Mouse (Mus musculus): ENCODE results near the gene Vmn1r158.
"Not testable (repeated sequence)": the region's sequence is repeated elsewhere in the genome, so short reads cannot be mapped to it uniquely, and the experiment has no call there.

Vmn1r158 gene

DNA sequence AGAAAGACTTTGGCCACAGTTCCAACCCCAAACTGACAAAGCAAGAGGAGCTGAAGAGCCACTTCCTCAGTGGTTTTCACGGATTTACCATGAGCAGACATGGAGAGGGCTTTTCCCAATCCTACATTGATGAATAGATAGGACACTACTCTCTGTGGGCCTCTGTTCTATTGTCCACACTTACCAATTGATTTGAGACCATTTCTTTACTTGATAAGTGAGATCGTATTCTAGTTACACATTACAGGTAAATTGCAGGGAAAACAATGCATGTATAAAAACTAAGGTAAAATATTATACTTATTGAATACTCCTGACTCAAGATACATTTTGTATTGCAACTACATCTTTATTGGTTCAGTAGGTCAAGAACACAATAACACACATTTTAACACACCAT is at the start of gene Vmn1r158:
TSS of gene Vmn1r158 (minus strand) at position 101 of the 400 bp plus-strand sequence.
- not testable (repeated sequence) for DNase-seq

DNA sequence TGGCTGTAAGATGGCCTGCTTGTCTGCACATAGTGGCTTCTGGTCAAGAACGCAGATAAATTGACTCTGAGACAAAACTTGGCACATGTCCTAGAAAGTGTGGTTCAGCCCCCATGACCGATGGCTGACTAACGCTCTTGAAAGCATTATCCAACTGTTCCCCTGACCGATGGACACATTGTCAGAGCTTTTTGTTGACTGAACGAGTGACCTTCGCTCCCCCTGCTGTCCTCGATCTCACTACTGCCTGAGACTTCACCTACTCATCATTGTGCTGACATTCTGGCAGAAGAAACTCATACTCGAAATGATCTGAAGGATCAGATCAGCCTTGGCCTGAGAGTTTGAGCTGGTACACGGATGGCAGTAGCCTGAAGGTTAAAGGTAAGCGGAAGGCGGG is 14.6 kb downstream of the Vmn1r158 start:
- not testable (repeated sequence) for DNase-seq

DNA sequence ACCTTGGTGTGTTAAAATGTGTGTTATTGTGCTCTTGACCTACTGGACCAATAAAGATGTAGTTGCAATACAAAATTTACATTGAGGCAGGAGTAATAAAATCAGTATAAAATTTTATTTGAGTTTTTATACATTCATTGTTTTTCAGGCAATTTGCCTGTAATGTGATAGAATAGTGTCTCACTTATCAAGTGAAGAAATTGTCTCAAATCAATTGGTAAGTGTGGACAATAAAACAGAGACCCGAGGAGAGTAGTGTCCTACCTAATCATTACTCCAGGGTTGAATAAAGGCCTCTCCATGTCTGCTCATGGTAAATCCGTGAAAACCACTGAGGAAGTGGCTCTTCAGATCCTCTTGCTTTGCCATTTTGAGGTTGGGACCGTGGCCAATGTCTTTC is 29.2 kb downstream of the Vmn1r158 start, which contains the start of gene Vmn1r157:
TSS of gene Vmn1r157 (plus strand) at position 301 of the 400 bp plus-strand sequence.
- DNase-seq, result not testable (repeated sequence)
